Mouse (Mus musculus) MEL (cell line): Measurements from ENCODE around the gene Kcnd2. TPM values are rescaled to one million over a fixed set of nuclear protein-coding genes. Genes with fewer than 3 reads are reported as not detected.

Experiments used
- DNase-seq: peaks from one replicate; pipeline ENCODE4 v3.0.0; 2011; ENCODE audit warnings: low read depth, low spot score
- H3K27ac ChIP-seq: 2 replicates; pipeline ENCODE4 v1.5.1; 2012; ENCODE audit warnings: low read depth, mild to moderate bottlenecking, control low read depth, low read length, moderate library complexity; ENCODE audit not compliant: control insufficient read depth
- H3K27me3 ChIP-seq, 2 experiments: fragments of 150-350 bp in 1 of 2; sonication (generic) in 1 of 2; 2 replicates each; pipeline ENCODE4 v1.6.1; 2012; ENCODE audit warnings: low read length in 2 of 2, mild to moderate bottlenecking in 2 of 2, improper control_type of control experiment in 1 of 2, moderate library complexity in 1 of 2; ENCODE audit not compliant: insufficient read depth in 2 of 2, control insufficient read depth in 1 of 2
- H3K36me3 ChIP-seq, 2 experiments: 2 replicates each; pipeline ENCODE4 v1.6.1; 2012 to 2014; ENCODE audit warnings: low read length in 2 of 2, improper control_type of control experiment in 1 of 2, inconsistent platforms in 1 of 2, mild to moderate bottlenecking in 1 of 2; ENCODE audit not compliant: insufficient read depth in 2 of 2, control insufficient read depth in 1 of 2
- H3K4me1 ChIP-seq, 2 experiments: fragments of 150-350 bp in 1 of 2; sonication (generic) in 1 of 2; 2 replicates each; pipeline ENCODE4 v1.6.1; 2012; ENCODE audit warnings: low read length in 2 of 2, improper control_type of control experiment in 1 of 2, mild to moderate bottlenecking in 1 of 2; ENCODE audit not compliant: insufficient read depth in 2 of 2, control insufficient read depth in 1 of 2
- H3K4me3 ChIP-seq, 2 experiments: fragments of 150-350 bp in 1 of 2; sonication (generic) in 1 of 2; 2 replicates each; pipeline ENCODE4 v1.5.1; 2012; ENCODE audit warnings: low read depth in 2 of 2, low read length in 2 of 2, mild to moderate bottlenecking in 2 of 2, moderate library complexity in 2 of 2, control low read depth in 1 of 2, improper control_type of control experiment in 1 of 2; ENCODE audit not compliant: control insufficient read depth in 1 of 2, insufficient read depth in 1 of 2
- H3K79me2 ChIP-seq: 2 replicates; pipeline ENCODE4 v1.6.1; 2012; ENCODE audit warnings: mild to moderate bottlenecking, low read length, moderate library complexity; ENCODE audit not compliant: control insufficient read depth, poor library complexity, insufficient read depth
- H3K9ac ChIP-seq: 2 replicates; pipeline ENCODE4 v1.6.1; 2012; ENCODE audit warnings: low read depth, mild to moderate bottlenecking, control low read depth, low read length, moderate library complexity; ENCODE audit not compliant: control insufficient read depth, poor library complexity, severe bottlenecking
- H3K9me3 ChIP-seq: fragments of 150-350 bp; sonication (generic); replicated peaks from 2 replicates; pipeline ENCODE4 v1.6.1; 2012; ENCODE audit warnings: mild to moderate bottlenecking, low read length, improper control_type of control experiment, moderate library complexity; ENCODE audit not compliant: insufficient read depth
- BHLHE40 ChIP-seq: IDR thresholded peaks from 2 replicates; pipeline ENCODE4 v1.6.1; 2012; ENCODE audit warnings: low read depth, mild to moderate bottlenecking, inconsistent platforms, low read length, improper control_type of control experiment, borderline replicate concordance
- CHD2 ChIP-seq: IDR thresholded peaks from 2 replicates; pipeline ENCODE4 v1.6.1; 2011; ENCODE audit warnings: low read length, improper control_type of control experiment
- CTCF ChIP-seq, 3 experiments: IDR thresholded peaks in 2 of 3; conservative IDR thresholded peaks in 1 of 3; 2 replicates each; pipeline ENCODE4 v1.5.1; 2011 to 2012; ENCODE audit warnings: low read length in 3 of 3, low read depth in 2 of 3, mild to moderate bottlenecking in 2 of 3, improper control_type of control experiment in 1 of 3, inconsistent platforms in 1 of 3, mixed read lengths in 1 of 3, moderate library complexity in 1 of 3; ENCODE audit not compliant: control insufficient read depth in 1 of 3, insufficient read depth in 1 of 3, poor library complexity in 1 of 3, severe bottlenecking in 1 of 3
- E2F4 ChIP-seq: IDR thresholded peaks from 2 replicates; pipeline ENCODE4 v1.6.1; 2011; ENCODE audit warnings: low read depth, low read length, improper control_type of control experiment, borderline replicate concordance
- ELF1 ChIP-seq: IDR thresholded peaks from 2 replicates; pipeline ENCODE4 v1.6.1; 2014; ENCODE audit warnings: low read depth, mild to moderate bottlenecking, inconsistent platforms, low read length, improper control_type of control experiment, moderate library complexity
- EP300 ChIP-seq, 2 experiments: IDR thresholded peaks; 2 replicates each; pipeline ENCODE4 v1.6.1; 2011; ENCODE audit warnings: improper control_type of control experiment in 2 of 2, low read length in 2 of 2, low read depth in 1 of 2, mild to moderate bottlenecking in 1 of 2
- ETS1 ChIP-seq: IDR thresholded peaks from 2 replicates; pipeline ENCODE4 v1.6.1; 2012; ENCODE audit warnings: low read depth, mild to moderate bottlenecking, inconsistent platforms, low read length, improper control_type of control experiment, moderate library complexity
- JUND ChIP-seq: IDR thresholded peaks from 2 replicates; pipeline ENCODE4 v1.6.1; 2011; ENCODE audit warnings: low read depth, mild to moderate bottlenecking, improper control_type of control experiment, low read length
- KAT2A ChIP-seq: conservative IDR thresholded peaks from 2 replicates; pipeline ENCODE4 v1.6.1; 2012; ENCODE audit warnings: low read depth, low read length, improper control_type of control experiment, inconsistent platforms
- MAX ChIP-seq: IDR thresholded peaks from 2 replicates; pipeline ENCODE4 v1.6.1; 2011; ENCODE audit warnings: low read length, improper control_type of control experiment
- MAZ ChIP-seq: IDR thresholded peaks from 2 replicates; pipeline ENCODE4 v1.6.1; 2012; ENCODE audit warnings: low read depth, mild to moderate bottlenecking, inconsistent platforms, low read length, improper control_type of control experiment
- MEF2A ChIP-seq: IDR thresholded peaks from 2 replicates; pipeline ENCODE4 v1.6.1; 2014; ENCODE audit warnings: low read depth, mild to moderate bottlenecking, inconsistent platforms, low read length, improper control_type of control experiment; ENCODE audit not compliant: poor library complexity, insufficient replicate concordance, severe bottlenecking; ENCODE audit errors: extremely low read depth
- MXI1 ChIP-seq: IDR thresholded peaks from 2 replicates; pipeline ENCODE4 v1.6.1; 2011; ENCODE audit warnings: mild to moderate bottlenecking, low read depth, low read length, improper control_type of control experiment
- MYC ChIP-seq: IDR thresholded peaks from 2 replicates; pipeline ENCODE4 v1.6.1; 2011; ENCODE audit warnings: low read depth, mild to moderate bottlenecking, low read length, improper control_type of control experiment, moderate library complexity
- NELFE ChIP-seq: IDR thresholded peaks from 2 replicates; pipeline ENCODE4 v1.6.1; 2011; ENCODE audit warnings: low read depth, low read length, improper control_type of control experiment
- NRF1 ChIP-seq: IDR thresholded peaks from 2 replicates; pipeline ENCODE4 v1.6.1; 2014; ENCODE audit warnings: low read depth, mild to moderate bottlenecking, inconsistent platforms, low read length, improper control_type of control experiment, moderate library complexity; ENCODE audit not compliant: poor library complexity, insufficient read depth, severe bottlenecking
- POLR2AphosphoS5 ChIP-seq: IDR thresholded peaks from 2 replicates; pipeline ENCODE4 v1.6.1; 2012; ENCODE audit warnings: low read depth, borderline replicate concordance, mild to moderate bottlenecking, inconsistent platforms, low read length, moderate library complexity, mixed read lengths
- RAD21 ChIP-seq: IDR thresholded peaks from 2 replicates; pipeline ENCODE4 v1.6.1; 2011; ENCODE audit warnings: mild to moderate bottlenecking, low read depth, low read length, improper control_type of control experiment
- RCOR1 ChIP-seq: IDR thresholded peaks from 2 replicates; pipeline ENCODE4 v1.6.1; 2012; ENCODE audit warnings: low read depth, mild to moderate bottlenecking, inconsistent platforms, low read length, improper control_type of control experiment
- SIN3A ChIP-seq: IDR thresholded peaks from 2 replicates; pipeline ENCODE4 v1.6.1; 2012; ENCODE audit warnings: low read length, improper control_type of control experiment, inconsistent platforms
- SMC3 ChIP-seq: IDR thresholded peaks from 2 replicates; pipeline ENCODE4 v1.6.1; 2011; ENCODE audit warnings: low read depth, low read length, improper control_type of control experiment
- TAL1 ChIP-seq: IDR thresholded peaks from 2 replicates; pipeline ENCODE4 v1.6.1; 2012; ENCODE audit warnings: mild to moderate bottlenecking, inconsistent platforms, low read length, moderate library complexity, mixed read lengths
- TCF12 ChIP-seq: IDR thresholded peaks from 2 replicates; pipeline ENCODE4 v1.6.1; 2014; ENCODE audit warnings: low read depth, mild to moderate bottlenecking, inconsistent platforms, low read length, improper control_type of control experiment, moderate library complexity
- UBTF ChIP-seq: IDR thresholded peaks from 2 replicates; pipeline ENCODE4 v1.6.1; 2012; ENCODE audit warnings: low read depth, mild to moderate bottlenecking, inconsistent platforms, low read length, improper control_type of control experiment, moderate library complexity, borderline replicate concordance; ENCODE audit not compliant: insufficient read depth
- USF1 ChIP-seq: IDR thresholded peaks from 2 replicates; pipeline ENCODE4 v1.6.1; 2014; ENCODE audit warnings: low read depth, mild to moderate bottlenecking, inconsistent platforms, low read length, improper control_type of control experiment, moderate library complexity
- USF2 ChIP-seq, 2 experiments: IDR thresholded peaks; 2 replicates each; pipeline ENCODE4 v1.6.1; 2011 to 2012; ENCODE audit warnings: improper control_type of control experiment in 2 of 2, low read length in 2 of 2, borderline replicate concordance in 1 of 2, inconsistent platforms in 1 of 2, low read depth in 1 of 2, mild to moderate bottlenecking in 1 of 2; ENCODE audit not compliant: insufficient read depth in 1 of 2
- ZC3H11A ChIP-seq: IDR thresholded peaks from 2 replicates; pipeline ENCODE4 v1.6.1; 2012; ENCODE audit warnings: low read depth, mild to moderate bottlenecking, inconsistent platforms, low read length, improper control_type of control experiment
- ZMIZ1 ChIP-seq: IDR thresholded peaks from 2 replicates; pipeline ENCODE4 v1.6.1; 2012; ENCODE audit warnings: low read depth, mild to moderate bottlenecking, inconsistent platforms, low read length, improper control_type of control experiment, moderate library complexity
- polyA plus RNA-seq, 2 experiments: library from polyadenylated mRNA; stranded (reverse) in 1 of 2; unstranded in 1 of 2; fragments of >175 nt in 1 of 2; fragments of >200 nt in 1 of 2; gene quantifications; 2 replicates each; pipeline versions ENCODE4 v1.2.1 to v1.2.4; 2012; ENCODE audit warnings: low replicate concordance in 2 of 2, low read depth in 1 of 2; ENCODE audit not compliant: insufficient read length in 2 of 2, insufficient read depth in 1 of 2, missing spikeins in 1 of 2
- total RNA-seq: library from RNA; depleted of rRNA; stranded (reverse); fragments of 300-350 nt; gene quantifications from 2 replicates; pipeline ENCODE4 v1.2.3, GENCODE M21; 2012

Kcnd2 gene
- total and polyA plus RNA-seq, 3 experiments: not detected

- no peak for TF ChIP-seq POLR2AphosphoS5
- no peak for TF ChIP-seq E2F4
- no peak for TF ChIP-seq SIN3A
- TF ChIP-seq TCF12: no peak
- no peak for TF ChIP-seq MYC
- TF ChIP-seq, all 39 proteins: peak for 0
Measured at GRCm38 (mm10) chr6:21482714-21483113, 267.4 kb downstream of the Kcnd2 start (continued).

GRCm38 (mm10) chr6:21488536-21488935 lies 273.2 kb downstream of the Kcnd2 start:
- no peaks in the 10 kb centered on the region for H3K27me3 ChIP-seq

GRCm38 (mm10) chr6:21502921-21503320 lies 287.6 kb downstream of the Kcnd2 start:
- Histone ChIP-seq H3K79me2 (no peaks in the 10 kb centered on the region), H3K4me1 (no peaks in the 10 kb centered on the region), H3K9me3 (no peaks in the 10 kb centered on the region), H3K27ac (no peak overlapping the region), H3K36me3 (no peaks in the 10 kb centered on the region), H3K4me3 (no peak overlapping the region), H3K27me3 (no peaks in the 10 kb centered on the region), H3K9ac (no peak overlapping the region)
- DNase-seq: no peak
- TF ChIP-seq CHD2 (no peak), POLR2AphosphoS5 (no peak), CTCF (IDR thresholded peaks at IDR 0.05 in 2 of 3, conservative IDR thresholded peaks at IDR 0.05 in 1 of 3; ENCODE audit: control insufficient read depth in 1 of 3, insufficient read depth in 1 of 3, low read depth in 2 of 3, low read length in 3 of 3, poor library complexity in 1 of 3, severe bottlenecking in 1 of 3) (no peak), UBTF (no peak), SMC3 (no peak), ETS1 (no peak), JUND (no peak), MYC (no peak), ZC3H11A (no peak), BHLHE40 (no peak)

More at GRCm38 (mm10) chr6:21488536-21488935, 273.2 kb downstream of the Kcnd2 start:
- Histone ChIP-seq H3K36me3 (no peaks in the 10 kb centered on the region), H3K4me1 (no peaks in the 10 kb centered on the region), H3K27ac (no peak overlapping the region), H3K79me2 (no peaks in the 10 kb centered on the region), H3K9me3 (no peaks in the 10 kb centered on the region), H3K9ac (no peak overlapping the region), H3K4me3 (no peak overlapping the region)
- TF ChIP-seq ZC3H11A: no peak
- no peak for TF ChIP-seq TAL1
- no peak for TF ChIP-seq ZMIZ1
- TF ChIP-seq ELF1: no peak
- TF ChIP-seq MAX: no peak
- no peak for TF ChIP-seq RCOR1
- no peak for TF ChIP-seq UBTF
- TF ChIP-seq RAD21: no peak
- no peak for TF ChIP-seq USF2 (IDR thresholded peaks at IDR 0.05; ENCODE audit: borderline replicate concordance in 1 of 2, insufficient read depth in 1 of 2, low read depth in 1 of 2, low read length in 2 of 2)
- no peak for TF ChIP-seq NELFE
- TF ChIP-seq MXI1: no peak
- TF ChIP-seq EP300 (IDR thresholded peaks at IDR 0.05; ENCODE audit: low read depth in 1 of 2, low read length in 2 of 2): no peak
- no peak for TF ChIP-seq KAT2A
- no peak for TF ChIP-seq USF1
- no peak for TF ChIP-seq CTCF (IDR thresholded peaks at IDR 0.05 in 2 of 3, conservative IDR thresholded peaks at IDR 0.05 in 1 of 3; ENCODE audit: control insufficient read depth in 1 of 3, insufficient read depth in 1 of 3, low read depth in 2 of 3, low read length in 3 of 3, poor library complexity in 1 of 3, severe bottlenecking in 1 of 3)
- no peak for TF ChIP-seq MYC
- no peak for TF ChIP-seq ETS1
- no peak for TF ChIP-seq MAZ
- no peak for TF ChIP-seq NRF1
- TF ChIP-seq MEF2A: no peak
- no peak for DNase-seq
